Mouse (Mus musculus) megakaryocyte-erythroid progenitor cell, adult 5-6 weeks (primary cell): Measurements from ENCODE around the gene H2al1a. TPM values are rescaled to one million over a fixed set of nuclear protein-coding genes. Genes with fewer than 3 reads are reported as not detected.
"Not testable (repeated sequence)": the region's sequence is repeated elsewhere in the genome, so short reads cannot be mapped to it uniquely, and the experiment has no call there.

Source experiments
- ATAC-seq: replicated peaks from 2 replicates; pipeline ENCODE4 v1.8.0; 2016; ENCODE audit warnings: mild to moderate bottlenecking, inconsistent platforms; ENCODE audit not compliant: severe bottlenecking, poor library complexity, low FRiP score, low TSS enrichment
- total RNA-seq, 2 experiments: library from RNA; stranded (forward) in 1 of 2; stranded (reverse) in 1 of 2; fragments of 200-1000, 215-1000 nt in 1 of 2; fragments of >200 nt in 1 of 2; fragmentation: Nextera tagmentation in 1 of 2; gene quantifications; 2 replicates each; pipeline ENCODE4 v1.2.3; 2014 to 2017

The H2al1a gene
- total RNA-seq, 2 experiments from 2014 or later = not detected

DNA sequence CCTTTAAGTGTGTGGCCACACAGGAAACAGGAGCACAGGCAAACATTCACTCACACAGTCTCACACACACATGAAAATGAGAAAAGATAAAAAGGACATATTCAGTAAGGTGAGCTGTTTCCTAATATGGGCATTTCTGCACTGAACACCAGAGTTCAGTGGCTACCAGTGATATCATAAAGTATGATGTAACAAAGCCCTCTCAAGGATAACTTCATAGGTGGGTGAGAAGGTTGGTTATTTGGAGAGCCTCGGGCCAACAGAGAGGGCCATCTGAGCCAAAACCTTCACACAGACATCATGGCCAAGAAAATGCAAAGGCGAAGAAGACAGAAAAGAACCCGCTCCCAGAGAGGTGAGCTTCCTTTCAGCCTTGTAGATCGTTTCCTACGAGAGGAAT, 25.3 kb downstream of the H2al1a start, which contains the start of gene H2al1i:
Gene H2al1i (plus strand): TSS at position 301 of the 400 bp plus-strand sequence.
- ATAC-seq = not testable (repeated sequence)

GRCm38 (mm10) chrX:11327522-11327921, 28.5 kb downstream of the H2al1a start, which contains the start of gene H2al1j:
TSS of gene H2al1j (plus strand) at chrX:11327822.
- ATAC-seq = not testable (repeated sequence)

DNA sequence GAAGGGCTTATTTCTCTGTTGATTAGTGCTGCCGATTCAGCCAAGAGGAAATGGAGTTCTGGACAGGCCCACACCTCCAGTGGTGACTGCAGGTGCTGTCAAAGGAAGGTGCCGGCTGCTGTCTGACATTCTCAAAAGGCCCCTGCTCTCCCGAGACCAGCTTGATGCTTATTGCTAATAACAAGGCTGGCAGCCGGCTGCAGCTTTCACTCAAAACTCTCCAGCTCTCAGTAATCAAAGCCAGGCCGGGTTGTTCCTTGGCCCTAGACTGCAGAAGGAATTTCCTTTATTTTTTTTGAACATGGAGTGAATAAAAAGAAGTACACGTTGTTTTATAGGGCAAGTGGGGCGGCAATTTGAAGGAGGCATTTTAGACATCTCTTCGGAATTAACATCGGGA, 46.7 kb downstream of the H2al1a start:
- ATAC-seq = no peak

GRCm38 (mm10) chrX:11346756-11347155, 47.7 kb downstream of the H2al1a start:
- ATAC-seq = no peak

Other genes starting within 250 kb of the H2al1a start
- not detected in 2 replicates for gene H2al1b, start 3.2 kb downstream of the H2al1a start, total RNA-seq (2014; fragmentation: Nextera tagmentation)
- not detected in 2 replicates for gene H2al1b, start 3.2 kb downstream of the H2al1a start, total RNA-seq (2017)
- gene H2al1c, start 6.4 kb downstream of the H2al1a start, total RNA-seq (2014; fragmentation: Nextera tagmentation) = not detected in 2 replicates
- gene H2al1c, start 6.4 kb downstream of the H2al1a start, total RNA-seq (2017) = not detected in 2 replicates
- gene H2al1d, start 9.6 kb downstream of the H2al1a start, total RNA-seq (2014; fragmentation: Nextera tagmentation) = not detected in 2 replicates
- not detected in 2 replicates for gene H2al1d, start 9.6 kb downstream of the H2al1a start, total RNA-seq (2017)
- gene H2al1e, start 12.7 kb downstream of the H2al1a start, total RNA-seq (2014; fragmentation: Nextera tagmentation) = not detected in 2 replicates
- not detected in 2 replicates for gene H2al1e, start 12.7 kb downstream of the H2al1a start, total RNA-seq (2017)
- not detected in 2 replicates for gene H2al1f, start 15.9 kb downstream of the H2al1a start, total RNA-seq (2014; fragmentation: Nextera tagmentation)
- not detected in 2 replicates for gene H2al1f, start 15.9 kb downstream of the H2al1a start, total RNA-seq (2017)
- not detected in 2 replicates for gene H2al1g, start 19.0 kb downstream of the H2al1a start, total RNA-seq (2014; fragmentation: Nextera tagmentation)
- not detected in 2 replicates for gene H2al1g, start 19.0 kb downstream of the H2al1a start, total RNA-seq (2017)
- not detected in 2 replicates for gene H2al1h, start 22.2 kb downstream of the H2al1a start, total RNA-seq (2014; fragmentation: Nextera tagmentation)
- not detected in 2 replicates for gene H2al1h, start 22.2 kb downstream of the H2al1a start, total RNA-seq (2017)
- gene H2al1i, start 25.4 kb downstream of the H2al1a start, total RNA-seq (2014; fragmentation: Nextera tagmentation) = not detected in 2 replicates
- gene H2al1i, start 25.4 kb downstream of the H2al1a start, total RNA-seq (2017) = not detected in 2 replicates
- not detected in 2 replicates for gene H2al1j, start 28.6 kb downstream of the H2al1a start, total RNA-seq (2014; fragmentation: Nextera tagmentation)
- gene H2al1j, start 28.6 kb downstream of the H2al1a start, total RNA-seq (2017) = not detected in 2 replicates